Comparison of ENCODE assay signal across 27 mouse cellular contexts in genomic region chr15:12104827-12105226, GRCm38 (mm10). TPM values are rescaled to one million over a fixed set of nuclear protein-coding genes. Genes with fewer than 3 reads are reported as not detected.
DNase-seq lines count a peak whose midpoint lies in the region; ATAC-seq and TF ChIP-seq lines count a peak whose summit lies in the region.
"Had no signal": no experiment of that assay in that cellular context is flagged by ENCODE, and none has a peak within 500 bp of the region (broad histone marks: within the 10 kb centered on the region; RNA-seq: fewer than 3 reads in every experiment).

No protein-coding gene starts in this region.

- H3K36me3 ChIP-seq in intestine, embryonic 14.5 days (ENCODE audit: control insufficient read depth, insufficient read depth, low read length) = no peaks in the 10 kb centered on the region
- no peaks in the 10 kb centered on the region for H3K36me3 ChIP-seq in intestine, postnatal 0 days (ENCODE audit: control insufficient read depth, insufficient read depth)
- H3K36me3 ChIP-seq in limb, embryonic 11.5 days (ENCODE audit: control insufficient read depth, insufficient read depth, low read length) = no peaks in the 10 kb centered on the region
- H3K36me3 ChIP-seq in limb, embryonic 10.5 days = no peaks in the 10 kb centered on the region
- no peaks in the 10 kb centered on the region for H3K36me3 ChIP-seq in stomach, postnatal 0 days (ENCODE audit: control insufficient read depth, insufficient read depth, low read length)
- H3K36me3 ChIP-seq: embryonic facial prominence, embryonic 10.5 days; embryonic facial prominence, embryonic 12.5 days; forebrain, embryonic 10.5 days; forebrain, embryonic 12.5 days; G1E had no signal

- no peaks in the 10 kb centered on the region for H3K9me3 ChIP-seq in intestine, embryonic 14.5 days (ENCODE audit: control insufficient read depth, low read length)
- no peaks in the 10 kb centered on the region for H3K9me3 ChIP-seq in intestine, postnatal 0 days (ENCODE audit: control insufficient read depth)
- no peaks in the 10 kb centered on the region for H3K9me3 ChIP-seq in limb, embryonic 11.5 days (ENCODE audit: control insufficient read depth, low read length)
- H3K9me3 ChIP-seq in limb, embryonic 10.5 days (replicated peaks) = no peaks in the 10 kb centered on the region
- H3K9me3 ChIP-seq in stomach, postnatal 0 days (ENCODE audit: control insufficient read depth, low read length) = no peaks in the 10 kb centered on the region
- H3K9me3 ChIP-seq: embryonic facial prominence, embryonic 10.5 days; embryonic facial prominence, embryonic 12.5 days; forebrain, embryonic 10.5 days; forebrain, embryonic 12.5 days had no signal

- 80% methylated on average over 2 of the region's 2 CpGs for whole genome bisulfite sequencing in intestine, embryonic 14.5 days
- 81% methylated on average over 2 of the region's 2 CpGs for WGBS in intestine, postnatal 0 days
- WGBS in limb, embryonic 11.5 days = 82% methylated on average over 2 of the region's 2 CpGs
- WGBS in limb, embryonic 10.5 days = 86% methylated on average over 2 of the region's 2 CpGs
- 89% methylated on average over 2 of the region's 2 CpGs for WGBS in stomach, postnatal 0 days

- H3K27me3 ChIP-seq in intestine, embryonic 14.5 days (replicated peaks; ENCODE audit: control insufficient read depth, insufficient read depth, low read length) = no peaks in the 10 kb centered on the region
- no peaks in the 10 kb centered on the region for H3K27me3 ChIP-seq in intestine, postnatal 0 days (replicated peaks; ENCODE audit: control insufficient read depth, insufficient read depth, low read length)
- H3K27me3 ChIP-seq in limb, embryonic 11.5 days (ENCODE audit: control insufficient read depth, insufficient read depth, low read length) = no peaks in the 10 kb centered on the region
- no peaks in the 10 kb centered on the region for H3K27me3 ChIP-seq in limb, embryonic 10.5 days (ENCODE audit: low read depth, poor library complexity, severe bottlenecking)
- no peaks in the 10 kb centered on the region for H3K27me3 ChIP-seq in stomach, postnatal 0 days (ENCODE audit: control insufficient read depth, insufficient read depth, low read length)
- H3K27me3 ChIP-seq: CH12.LX; embryonic facial prominence, embryonic 12.5 days; forebrain, embryonic 12.5 days; Patski had no signal

- no peak overlapping the region for H3K4me3 ChIP-seq in intestine, embryonic 14.5 days (ENCODE audit: low read depth, low read length)
- H3K4me3 ChIP-seq in intestine, postnatal 0 days (ENCODE audit: low read depth, low read length) = no peak overlapping the region
- H3K4me3 ChIP-seq in limb, embryonic 11.5 days (ENCODE audit: low read depth, low read length) = no peak overlapping the region
- no peak overlapping the region for H3K4me3 ChIP-seq in limb, embryonic 10.5 days
- H3K4me3 ChIP-seq in stomach, postnatal 0 days (ENCODE audit: low read depth, low read length) = no peak overlapping the region
- H3K4me3 ChIP-seq: embryonic facial prominence, embryonic 10.5 days; embryonic facial prominence, embryonic 12.5 days; forebrain, embryonic 10.5 days; forebrain, embryonic 12.5 days had no signal

- no peak for TF ChIP-seq EP300 in stomach, postnatal 0 days (optimal IDR thresholded peaks at IDR 0.05)

- no peak overlapping the region for H3K27ac ChIP-seq in intestine, embryonic 14.5 days (ENCODE audit: low read depth)
- no peak overlapping the region for H3K27ac ChIP-seq in intestine, postnatal 0 days (ENCODE audit: low read depth, low read length)
- H3K27ac ChIP-seq in limb, embryonic 11.5 days (replicated peaks; ENCODE audit: low read depth, low read length) = no peak overlapping the region
- H3K27ac ChIP-seq in limb, embryonic 10.5 days = no peak overlapping the region
- no peak overlapping the region for H3K27ac ChIP-seq in stomach, postnatal 0 days (replicated peaks)
- H3K27ac ChIP-seq: embryonic facial prominence, embryonic 10.5 days; embryonic facial prominence, embryonic 12.5 days; forebrain, embryonic 10.5 days; forebrain, embryonic 12.5 days had no signal

- TF ChIP-seq CTCF in intestine, postnatal 0 days (IDR thresholded peaks at IDR 0.05; ENCODE audit: low read depth) = no peak
- no peak for TF ChIP-seq CTCF in stomach, postnatal 0 days (IDR thresholded peaks at IDR 0.05; ENCODE audit: low read depth)

- no peak overlapping the region for H3K9ac ChIP-seq in intestine, embryonic 14.5 days (ENCODE audit: low read length)
- H3K9ac ChIP-seq in intestine, postnatal 0 days (ENCODE audit: low read depth, low read length) = no peak overlapping the region
- no peak overlapping the region for H3K9ac ChIP-seq in limb, embryonic 11.5 days (ENCODE audit: low read length)
- H3K9ac ChIP-seq in stomach, postnatal 0 days (ENCODE audit: low read length) = no peak overlapping the region
- H3K9ac ChIP-seq: embryonic facial prominence, embryonic 12.5 days; forebrain, embryonic 12.5 days had no signal

- H3K4me1 ChIP-seq in intestine, embryonic 14.5 days (replicated peaks; ENCODE audit: control insufficient read depth, insufficient read depth, low read length) = no peaks in the 10 kb centered on the region
- no peaks in the 10 kb centered on the region for H3K4me1 ChIP-seq in intestine, postnatal 0 days (replicated peaks; ENCODE audit: control insufficient read depth, insufficient read depth, low read length)
- no peaks in the 10 kb centered on the region for H3K4me1 ChIP-seq in limb, embryonic 11.5 days (ENCODE audit: control insufficient read depth, insufficient read depth, low read length)
- H3K4me1 ChIP-seq in limb, embryonic 10.5 days = no peaks in the 10 kb centered on the region; the same call in 1 of the 2 replicates
- H3K4me1 ChIP-seq in stomach, postnatal 0 days (replicated peaks; ENCODE audit: control insufficient read depth, insufficient read depth) = no peaks in the 10 kb centered on the region
- H3K4me1 ChIP-seq: embryonic facial prominence, embryonic 10.5 days; embryonic facial prominence, embryonic 12.5 days; forebrain, embryonic 10.5 days; forebrain, embryonic 12.5 days had no signal

- peak; percentile 33 for DNase-seq in intestine, embryonic 14.5 days (ENCODE audit: low spot score)
- DNase-seq in limb, embryonic 11.5 days (ENCODE audit: low spot score) = peak; percentile 3
- DNase-seq in limb, embryonic 10.5 days (ENCODE audit: low spot score) = no peak
- DNase-seq in fat pad, adult 2 months (ENCODE audit: extremely low read depth, low read depth, low spot score) = peak; percentile 74
- DNase-seq in stomach, postnatal 0 days (ENCODE audit: low spot score) = peak; percentile 2
- no peak for DNase-seq in urinary bladder, postnatal 36 days (ENCODE audit: low spot score in 2 of 2)
- DNase-seq in kidney, postnatal 4 days = no peak
- DNase-seq: adrenal gland, adult 8-10 months; adrenal gland, postnatal 14 days; adrenal gland, postnatal 36 days; B cell, adult 2 months; cerebellum, adult 11-12 months; cerebellum, adult 2 months; cerebellum, adult 9-10 months; cerebellum, postnatal 10 days; cerebellum, postnatal 25 days had no signal

- no peak overlapping the region for H3K4me2 ChIP-seq in intestine, embryonic 14.5 days (ENCODE audit: low read length)
- no peak overlapping the region for H3K4me2 ChIP-seq in intestine, postnatal 0 days (replicated peaks; ENCODE audit: low read depth)
- H3K4me2 ChIP-seq in limb, embryonic 11.5 days (ENCODE audit: low read depth, severe bottlenecking) = no peak overlapping the region
- H3K4me2 ChIP-seq in stomach, postnatal 0 days (replicated peaks; ENCODE audit: low read depth) = no peak overlapping the region
- H3K4me2 ChIP-seq: embryonic facial prominence, embryonic 12.5 days; forebrain, embryonic 12.5 days had no signal

- no peak for ATAC-seq in intestine, embryonic 14.5 days (replicated peaks; ENCODE audit: low FRiP score, low TSS enrichment, low read depth)
- ATAC-seq in intestine, postnatal 0 days = no peak
- ATAC-seq in limb, embryonic 11.5 days (ENCODE audit: insufficient number of reproducible peaks, low FRiP score, low TSS enrichment, low read depth) = no peak
- no peak for ATAC-seq in stomach, postnatal 0 days (ENCODE audit: low FRiP score, low TSS enrichment)
- ATAC-seq: activated CD4-positive, CD25-positive, alpha-beta regulatory T cell, adult 4 months; CD4-positive, CD25-positive, alpha-beta regulatory T cell, adult 4 months; forebrain, embryonic 14.5 days; Patski had no signal

RNA-seq across cellular contexts. Expression of gene Zfr, which starts 12.8 kb away (rescaled TPM):
- 144 and 157 TPM in 2 replicates for polyA plus RNA-seq in intestine, embryonic 14.5 days (2014; fragmentation: Nextera tagmentation; extraction: Ambion mirVana)
- polyA plus RNA-seq in intestine, postnatal 0 days (2015; fragmentation: Nextera tagmentation; extraction: Ambion mirVana) = 47.9 and 52.1 TPM in 2 replicates
- 128 and 135 TPM in 2 replicates for polyA plus RNA-seq in limb, embryonic 11.5 days (2014; fragmentation: Nextera tagmentation; extraction: Ambion mirVana)
- 120 and 126 TPM in 2 replicates for polyA plus RNA-seq in limb, embryonic 10.5 days (2016; fragmentation: Nextera tagmentation; extraction: Ambion mirVana)
- polyA plus RNA-seq in stomach, postnatal 0 days (2015; fragmentation: Nextera tagmentation; extraction: Ambion mirVana) = 40.5 and 52.9 TPM in 2 replicates

Comparison
In these comparisons a context has a peak if more than half of its experiments do, and no peak if none do; other contexts are left out.
1. DNase-seq: peak in intestine, embryonic 14.5 days (single experiment), limb, embryonic 11.5 days (single experiment), fat pad, adult 2 months (single experiment) and stomach, postnatal 0 days (single experiment); none in limb, embryonic 10.5 days (single experiment), urinary bladder, postnatal 36 days (0 of 2) and kidney, postnatal 4 days (0 of 2).